Mouse (Mus musculus): Measurements from ENCODE around the gene Trak1. TPM values are rescaled to one million over a fixed set of nuclear protein-coding genes. Genes with fewer than 3 reads are reported as not detected.
A peak's percentile ranks its signal among the peaks of the same experiment; 100 is the strongest.

Gene Trak1
- polyA plus RNA-seq, 1 experiment from 2014 or later = 60.0 TPM

GRCm38 (mm10) chr9:121286325-121286901, 10.9 kb upstream of the Trak1 start:
- Histone ChIP-seq H3K4me3 (ENCODE audit: low read depth, low read length) (peak overlapping the region; percentile 36), H3K9ac (replicated peaks; ENCODE audit: low read depth, low read length) (no peak overlapping the region; the same call in 1 of the 2 replicates), H3K27ac (ENCODE audit: low read depth, low read length) (0 out of 2 replicates have a peak overlapping the region, but pooled peaks have one; percentile 36), H3K4me2 (ENCODE audit: low read depth, low read length) (peak overlapping the region; percentile 49), H3K4me1 (ENCODE audit: control insufficient read depth, insufficient read depth, low read length) (no peaks in the 10 kb centered on the region), H3K9me3 (ENCODE audit: control insufficient read depth, low read length) (no peaks in the 10 kb centered on the region), H3K36me3 (ENCODE audit: control insufficient read depth, insufficient read depth, low read length) (no peaks in the 10 kb centered on the region), H3K27me3 (ENCODE audit: control insufficient read depth, insufficient read depth, low read length) (no peaks in the 10 kb centered on the region)
- 83% methylated on average over 3 of the region's 3 CpGs for WGBS
- ATAC-seq (ENCODE audit: low read depth) = no peak; the same call in 1 of the 2 replicates

GRCm38 (mm10) chr9:121291275-121291674, 6.0 kb upstream of the Trak1 start:
- no peak for ATAC-seq (ENCODE audit: low read depth)
- H3K27ac ChIP-seq (ENCODE audit: low read depth, low read length) = no peak overlapping the region
- H3K9me3 ChIP-seq (ENCODE audit: control insufficient read depth, low read length) = no peaks in the 10 kb centered on the region
- no peaks in the 10 kb centered on the region for H3K36me3 ChIP-seq (ENCODE audit: control insufficient read depth, insufficient read depth, low read length)
- 69% methylated on average over 2 of the region's 2 CpGs for whole genome bisulfite sequencing
- no peak overlapping the region for H3K4me3 ChIP-seq (ENCODE audit: low read depth, low read length)
- H3K27me3 ChIP-seq (ENCODE audit: control insufficient read depth, insufficient read depth, low read length) = no peaks in the 10 kb centered on the region
- no peaks in the 10 kb centered on the region for H3K4me1 ChIP-seq (ENCODE audit: control insufficient read depth, insufficient read depth, low read length)
- H3K9ac ChIP-seq (replicated peaks; ENCODE audit: low read depth, low read length) = no peak overlapping the region
- H3K4me2 ChIP-seq (ENCODE audit: low read depth, low read length) = no peak overlapping the region

GRCm38 (mm10) chr9:121293187-121293586, 4.1 kb upstream of the Trak1 start:
- Histone ChIP-seq H3K4me3 (ENCODE audit: low read depth, low read length) (no peak overlapping the region), H3K36me3 (ENCODE audit: control insufficient read depth, insufficient read depth, low read length) (no peaks in the 10 kb centered on the region), H3K4me1 (ENCODE audit: control insufficient read depth, insufficient read depth, low read length) (no peaks in the 10 kb centered on the region; the same call in 1 of the 2 replicates), H3K4me2 (ENCODE audit: low read depth, low read length) (no peak overlapping the region), H3K9ac (replicated peaks; ENCODE audit: low read depth, low read length) (no peak overlapping the region), H3K9me3 (ENCODE audit: control insufficient read depth, low read length) (no peaks in the 10 kb centered on the region), H3K27me3 (ENCODE audit: control insufficient read depth, insufficient read depth, low read length) (no peaks in the 10 kb centered on the region), H3K27ac (ENCODE audit: low read depth, low read length) (no peak overlapping the region)
- no peak for ATAC-seq (ENCODE audit: low read depth)
- WGBS = 94% methylated on average over 7 of the region's 7 CpGs

- Histone ChIP-seq H3K4me3 (ENCODE audit: low read depth, low read length) (no peak overlapping the region), H3K4me1 (ENCODE audit: control insufficient read depth, insufficient read depth, low read length) (peaks cover 20% of the 10 kb centered on the region), H3K36me3 (ENCODE audit: control insufficient read depth, insufficient read depth, low read length) (no peaks in the 10 kb centered on the region), H3K9ac (replicated peaks; ENCODE audit: low read depth, low read length) (no peak overlapping the region), H3K27ac (ENCODE audit: low read depth, low read length) (no peak overlapping the region), H3K9me3 (ENCODE audit: control insufficient read depth, low read length) (no peaks in the 10 kb centered on the region), H3K27me3 (ENCODE audit: control insufficient read depth, insufficient read depth, low read length) (no peaks in the 10 kb centered on the region), H3K4me2 (ENCODE audit: low read depth, low read length) (no peak overlapping the region)
- WGBS = 80% methylated on average over 7 of the region's 7 CpGs
- ATAC-seq (ENCODE audit: low read depth) = no peak
These were observed 2.1 kb upstream of the Trak1 start for GRCm38 (mm10) chr9:121295221-121295620.

GRCm38 (mm10) chr9:121298065-121298398, 730 bp downstream of the Trak1 start:
- Histone ChIP-seq H3K27me3 (ENCODE audit: control insufficient read depth, insufficient read depth, low read length) (no peaks in the 10 kb centered on the region), H3K4me1 (ENCODE audit: control insufficient read depth, insufficient read depth, low read length) (peaks cover 31% of the 10 kb centered on the region), H3K9ac (replicated peaks; ENCODE audit: low read depth, low read length) (peak overlapping the region; percentile 74), H3K4me3 (ENCODE audit: low read depth, low read length) (peak overlapping the region; percentile 60), H3K9me3 (ENCODE audit: control insufficient read depth, low read length) (no peaks in the 10 kb centered on the region), H3K27ac (ENCODE audit: low read depth, low read length) (peak overlapping the region; percentile 69; the same call in 1 of the 2 replicates), H3K36me3 (ENCODE audit: control insufficient read depth, insufficient read depth, low read length) (no peaks in the 10 kb centered on the region), H3K4me2 (ENCODE audit: low read depth, low read length) (peak overlapping the region; percentile 87)
- ATAC-seq (ENCODE audit: low read depth) = no peak
- WGBS = 3% methylated on average over 7 of the region's 7 CpGs

- peaks cover 34% of the 10 kb centered on the region for H3K4me1 ChIP-seq (ENCODE audit: control insufficient read depth, insufficient read depth, low read length)
- H3K27ac ChIP-seq (ENCODE audit: low read depth, low read length) = no peak overlapping the region
- H3K9ac ChIP-seq (replicated peaks; ENCODE audit: low read depth, low read length) = peak overlapping the region; percentile 74; the same call in 1 of the 2 replicates
- peak overlapping the region; percentile 87 for H3K4me2 ChIP-seq (ENCODE audit: low read depth, low read length)
- H3K9me3 ChIP-seq (ENCODE audit: control insufficient read depth, low read length) = no peaks in the 10 kb centered on the region
- WGBS = 16% methylated on average over 15 of the region's 15 CpGs
- H3K27me3 ChIP-seq (ENCODE audit: control insufficient read depth, insufficient read depth, low read length) = no peaks in the 10 kb centered on the region
- H3K36me3 ChIP-seq (ENCODE audit: control insufficient read depth, insufficient read depth, low read length) = no peaks in the 10 kb centered on the region
- peak overlapping the region; percentile 60 for H3K4me3 ChIP-seq (ENCODE audit: low read depth, low read length)
- no peak for ATAC-seq (ENCODE audit: low read depth)
These were observed 1.2 kb downstream of the Trak1 start for GRCm38 (mm10) chr9:121298411-121299091.

GRCm38 (mm10) chr9:121299223-121299755, 2.0 kb downstream of the Trak1 start:
- H3K4me1 ChIP-seq (ENCODE audit: control insufficient read depth, insufficient read depth, low read length) = peaks cover 34% of the 10 kb centered on the region
- WGBS = 49% methylated on average over 9 of the region's 9 CpGs
- H3K4me3 ChIP-seq (ENCODE audit: low read depth, low read length) = peak overlapping the region; percentile 60
- no peak for ATAC-seq (ENCODE audit: low read depth)
- H3K27me3 ChIP-seq (ENCODE audit: control insufficient read depth, insufficient read depth, low read length) = no peaks in the 10 kb centered on the region
- 0 out of 2 replicates have a peak overlapping the region, but pooled peaks have one; percentile 23 for H3K27ac ChIP-seq (ENCODE audit: low read depth, low read length)
- no peak overlapping the region; the same call in 1 of the 2 replicates for H3K9ac ChIP-seq (replicated peaks; ENCODE audit: low read depth, low read length)
- H3K4me2 ChIP-seq (ENCODE audit: low read depth, low read length) = peak overlapping the region; percentile 87
- no peaks in the 10 kb centered on the region for H3K36me3 ChIP-seq (ENCODE audit: control insufficient read depth, insufficient read depth, low read length)
- H3K9me3 ChIP-seq (ENCODE audit: control insufficient read depth, low read length) = no peaks in the 10 kb centered on the region

- H3K27me3 ChIP-seq (ENCODE audit: control insufficient read depth, insufficient read depth, low read length) = no peaks in the 10 kb centered on the region
- H3K4me1 ChIP-seq (ENCODE audit: control insufficient read depth, insufficient read depth, low read length) = peaks cover 34% of the 10 kb centered on the region
- H3K9me3 ChIP-seq (ENCODE audit: control insufficient read depth, low read length) = no peaks in the 10 kb centered on the region
These were observed 2.8 kb downstream of the Trak1 start for GRCm38 (mm10) chr9:121299976-121300570.

More at GRCm38 (mm10) chr9:121299976-121300570, 2.8 kb downstream of the Trak1 start:
- Histone ChIP-seq H3K27ac (ENCODE audit: low read depth, low read length) (peak overlapping the region; percentile 34; the same call in 1 of the 2 replicates), H3K4me2 (ENCODE audit: low read depth, low read length) (peak overlapping the region; percentile 87), H3K9ac (replicated peaks; ENCODE audit: low read depth, low read length) (no peak overlapping the region; the same call in 1 of the 2 replicates), H3K36me3 (ENCODE audit: control insufficient read depth, insufficient read depth, low read length) (no peaks in the 10 kb centered on the region), H3K4me3 (ENCODE audit: low read depth, low read length) (peak overlapping the region; percentile 60)
- ATAC-seq (ENCODE audit: low read depth) = no peak
- WGBS = 18% methylated on average over 19 of the region's 19 CpGs
